Mouse (Mus musculus) intestine, embryonic 15.5 days (tissue): ENCODE results near the gene Cradd. TPM values are rescaled to one million over a fixed set of nuclear protein-coding genes. Genes with fewer than 3 reads are reported as not detected.

Experiments
- ATAC-seq: fragments of 200-750 bp; cut with Nextera tagmentation; 2 replicates; pipeline ENCODE4 v1.8.0; 2017; ENCODE audit warnings: moderate TSS enrichment, moderate library complexity
- H3K27ac ChIP-seq: fragments of 300-500 bp; sonication (generic); 2 replicates; pipeline ENCODE4 v1.5.1; 2015; ENCODE audit warnings: mild to moderate bottlenecking, inconsistent platforms
- H3K27me3 ChIP-seq: fragments of 300-500 bp; sonication (generic); replicated peaks from 2 replicates; pipeline ENCODE4 v1.6.1; 2015; ENCODE audit warnings: inconsistent platforms
- H3K36me3 ChIP-seq: fragments of 300-500 bp; sonication (generic); 2 replicates; pipeline ENCODE4 v1.6.1; 2015; ENCODE audit warnings: inconsistent platforms
- H3K4me1 ChIP-seq: fragments of 300-500 bp; sonication (generic); replicated peaks from 2 replicates; pipeline ENCODE4 v1.6.1; 2015; ENCODE audit warnings: inconsistent platforms
- H3K4me2 ChIP-seq: fragments of 300-500 bp; sonication (generic); replicated peaks from 2 replicates; pipeline ENCODE4 v1.6.1; 2015; ENCODE audit warnings: mild to moderate bottlenecking, inconsistent platforms
- H3K4me3 ChIP-seq: fragments of 300-500 bp; sonication (generic); replicated peaks from 2 replicates; pipeline ENCODE4 v1.5.1; 2015; ENCODE audit warnings: inconsistent platforms
- H3K9ac ChIP-seq: fragments of 300-500 bp; sonication (generic); 2 replicates; pipeline ENCODE4 v1.6.1; 2015; ENCODE audit warnings: inconsistent platforms
- H3K9me3 ChIP-seq: fragments of 300-500 bp; sonication (generic); 2 replicates; pipeline ENCODE4 v1.6.1; 2016; ENCODE audit warnings: inconsistent platforms
- WGBS: fragments of 180-500 bp; shearing (Covaris S2); methylation state at CpG from one replicate; pipeline ENCODE4 v1.1.7; 2015; 5-methylcytosine and 5-hydroxymethylcytosine counted together
- polyA plus RNA-seq: library from polyadenylated mRNA; unstranded; fragments of >200 nt; fragmentation: Nextera tagmentation; extraction: Ambion mirVana; gene quantifications from 2 replicates; pipeline ENCODE4 v1.2.1, GENCODE M21; 2015

The Cradd gene
- polyA plus RNA-seq, 1 experiment from 2014 or later = 11.2 TPM

- H3K4me3 ChIP-seq = no peak overlapping the region
- WGBS = 83% methylated on average over 18 of the region's 18 CpGs
- no peaks in the 10 kb centered on the region for H3K9me3 ChIP-seq
- H3K27ac ChIP-seq = no peak overlapping the region
- no peak overlapping the region for H3K4me2 ChIP-seq
- H3K9ac ChIP-seq = no peak overlapping the region
- no peaks in the 10 kb centered on the region for H3K27me3 ChIP-seq
- no peak for ATAC-seq
- no peaks in the 10 kb centered on the region for H3K36me3 ChIP-seq
- no peaks in the 10 kb centered on the region for H3K4me1 ChIP-seq
Measured at GRCm38 (mm10) chr10:95299010-95299807, 24.7 kb downstream of the Cradd start.

GRCm38 (mm10) chr10:95298504-95298903 is 25.4 kb downstream of the Cradd start:
- no peak for ATAC-seq
- H3K36me3 ChIP-seq = no peaks in the 10 kb centered on the region
- H3K27me3 ChIP-seq = no peaks in the 10 kb centered on the region
- H3K27ac ChIP-seq = no peak overlapping the region
- no peak overlapping the region for H3K9ac ChIP-seq
- no peaks in the 10 kb centered on the region for H3K9me3 ChIP-seq
- H3K4me2 ChIP-seq = no peak overlapping the region
- no peak overlapping the region for H3K4me3 ChIP-seq
- no peaks in the 10 kb centered on the region for H3K4me1 ChIP-seq
- WGBS = 87% methylated on average over 6 of the region's 6 CpGs

- H3K4me2 ChIP-seq = no peak overlapping the region
- no peaks in the 10 kb centered on the region for H3K36me3 ChIP-seq
- no peak for ATAC-seq
- H3K4me3 ChIP-seq = no peak overlapping the region
- H3K4me1 ChIP-seq = no peaks in the 10 kb centered on the region
- no peaks in the 10 kb centered on the region for H3K9me3 ChIP-seq
- no peak overlapping the region for H3K9ac ChIP-seq
- 76% methylated on average over 9 of the region's 9 CpGs for WGBS
- no peaks in the 10 kb centered on the region for H3K27me3 ChIP-seq
- H3K27ac ChIP-seq = no peak overlapping the region
Measured at GRCm38 (mm10) chr10:95297690-95298104, 26.2 kb downstream of the Cradd start.

- Histone ChIP-seq H3K27ac (no peak overlapping the region), H3K4me2 (no peak overlapping the region), H3K9me3 (no peaks in the 10 kb centered on the region), H3K36me3 (no peaks in the 10 kb centered on the region), H3K9ac (no peak overlapping the region), H3K27me3 (no peaks in the 10 kb centered on the region), H3K4me1 (no peaks in the 10 kb centered on the region), H3K4me3 (no peak overlapping the region)
- no peak for ATAC-seq
- 54% methylated on average over 11 of the region's 11 CpGs for WGBS
Measured at GRCm38 (mm10) chr10:95297024-95297423, 26.9 kb downstream of the Cradd start.

- H3K27ac ChIP-seq = no peak overlapping the region
- no peak overlapping the region for H3K4me2 ChIP-seq
- no peak overlapping the region for H3K9ac ChIP-seq
- H3K4me1 ChIP-seq = no peaks in the 10 kb centered on the region
- no peak for ATAC-seq
- H3K36me3 ChIP-seq = no peaks in the 10 kb centered on the region
- no peak overlapping the region for H3K4me3 ChIP-seq
- H3K27me3 ChIP-seq = no peaks in the 10 kb centered on the region
- 93% methylated on average over 8 of the region's 8 CpGs for WGBS
- H3K9me3 ChIP-seq = no peaks in the 10 kb centered on the region
Measured at GRCm38 (mm10) chr10:95293261-95293660, 30.7 kb downstream of the Cradd start.

GRCm38 (mm10) chr10:95292269-95292668 is 31.7 kb downstream of the Cradd start:
- H3K9me3 ChIP-seq = no peaks in the 10 kb centered on the region
- no peak overlapping the region for H3K4me3 ChIP-seq
- H3K36me3 ChIP-seq = no peaks in the 10 kb centered on the region
- 84% methylated on average over 5 of the region's 5 CpGs for WGBS
- H3K27me3 ChIP-seq = no peaks in the 10 kb centered on the region
- H3K4me1 ChIP-seq = no peaks in the 10 kb centered on the region
- no peak overlapping the region for H3K9ac ChIP-seq
- H3K27ac ChIP-seq = no peak overlapping the region
- ATAC-seq = no peak
- H3K4me2 ChIP-seq = no peak overlapping the region

GRCm38 (mm10) chr10:95291133-95291876 is 32.6 kb downstream of the Cradd start:
- Histone ChIP-seq H3K4me2 (no peak overlapping the region), H3K36me3 (no peaks in the 10 kb centered on the region), H3K4me3 (no peak overlapping the region), H3K27me3 (no peaks in the 10 kb centered on the region), H3K4me1 (no peaks in the 10 kb centered on the region), H3K9me3 (no peaks in the 10 kb centered on the region), H3K27ac (no peak overlapping the region), H3K9ac (no peak overlapping the region)
- no peak for ATAC-seq
- WGBS = 77% methylated on average over 13 of the region's 13 CpGs

- Histone ChIP-seq H3K27ac (no peak overlapping the region), H3K4me2 (no peak overlapping the region), H3K27me3 (no peaks in the 10 kb centered on the region), H3K9me3 (no peaks in the 10 kb centered on the region), H3K36me3 (no peaks in the 10 kb centered on the region), H3K4me3 (no peak overlapping the region), H3K4me1 (no peaks in the 10 kb centered on the region), H3K9ac (no peak overlapping the region)
- no peak for ATAC-seq
- WGBS = 70% methylated on average over 8 of the region's 8 CpGs
Measured at GRCm38 (mm10) chr10:95289819-95290218, 34.1 kb downstream of the Cradd start.

GRCm38 (mm10) chr10:95288206-95288605 is 35.7 kb downstream of the Cradd start:
- Histone ChIP-seq H3K27ac (no peak overlapping the region), H3K4me1 (no peaks in the 10 kb centered on the region), H3K4me2 (no peak overlapping the region), H3K9me3 (no peaks in the 10 kb centered on the region), H3K4me3 (no peak overlapping the region), H3K9ac (no peak overlapping the region), H3K36me3 (no peaks in the 10 kb centered on the region), H3K27me3 (no peaks in the 10 kb centered on the region)
- 75% methylated on average over 4 of the region's 4 CpGs for WGBS
- no peak for ATAC-seq

- 84% methylated on average over 8 of the region's 8 CpGs for WGBS
- ATAC-seq = no peak
- Histone ChIP-seq H3K4me2 (no peak overlapping the region), H3K27ac (no peak overlapping the region), H3K4me1 (no peaks in the 10 kb centered on the region), H3K36me3 (no peaks in the 10 kb centered on the region), H3K9ac (no peak overlapping the region), H3K27me3 (no peaks in the 10 kb centered on the region), H3K9me3 (no peaks in the 10 kb centered on the region), H3K4me3 (no peak overlapping the region)
Measured at GRCm38 (mm10) chr10:95287351-95287750, 36.6 kb downstream of the Cradd start.

- H3K9me3 ChIP-seq = no peaks in the 10 kb centered on the region
- H3K4me3 ChIP-seq = no peak overlapping the region
- H3K27me3 ChIP-seq = no peaks in the 10 kb centered on the region
- H3K9ac ChIP-seq = no peak overlapping the region
- no peak overlapping the region for H3K4me2 ChIP-seq
- H3K27ac ChIP-seq = no peak overlapping the region
- H3K36me3 ChIP-seq = no peaks in the 10 kb centered on the region
- H3K4me1 ChIP-seq = no peaks in the 10 kb centered on the region
- no peak for ATAC-seq
- 92% methylated on average over 12 of the region's 12 CpGs for WGBS
Measured at GRCm38 (mm10) chr10:95283434-95283833, 40.5 kb downstream of the Cradd start.

- no peaks in the 10 kb centered on the region for H3K9me3 ChIP-seq
- H3K36me3 ChIP-seq = no peaks in the 10 kb centered on the region
- H3K27me3 ChIP-seq = no peaks in the 10 kb centered on the region
- WGBS = 95% methylated on average over 3 of the region's 3 CpGs
- ATAC-seq = peak; percentile 31; the same call in 1 of the 2 replicates
- H3K4me1 ChIP-seq = no peaks in the 10 kb centered on the region
- no peak overlapping the region for H3K27ac ChIP-seq
- no peak overlapping the region for H3K9ac ChIP-seq
- no peak overlapping the region for H3K4me3 ChIP-seq
- H3K4me2 ChIP-seq = no peak overlapping the region
Measured at GRCm38 (mm10) chr10:95281996-95282395, 41.9 kb downstream of the Cradd start.
